Mouse (Mus musculus): ENCODE measurements around the gene Mgam.
"Not testable (repeated sequence)": the region's sequence is repeated elsewhere in the genome, so short reads cannot be mapped to it uniquely, and the experiment has no call there.

Mgam gene

DNA sequence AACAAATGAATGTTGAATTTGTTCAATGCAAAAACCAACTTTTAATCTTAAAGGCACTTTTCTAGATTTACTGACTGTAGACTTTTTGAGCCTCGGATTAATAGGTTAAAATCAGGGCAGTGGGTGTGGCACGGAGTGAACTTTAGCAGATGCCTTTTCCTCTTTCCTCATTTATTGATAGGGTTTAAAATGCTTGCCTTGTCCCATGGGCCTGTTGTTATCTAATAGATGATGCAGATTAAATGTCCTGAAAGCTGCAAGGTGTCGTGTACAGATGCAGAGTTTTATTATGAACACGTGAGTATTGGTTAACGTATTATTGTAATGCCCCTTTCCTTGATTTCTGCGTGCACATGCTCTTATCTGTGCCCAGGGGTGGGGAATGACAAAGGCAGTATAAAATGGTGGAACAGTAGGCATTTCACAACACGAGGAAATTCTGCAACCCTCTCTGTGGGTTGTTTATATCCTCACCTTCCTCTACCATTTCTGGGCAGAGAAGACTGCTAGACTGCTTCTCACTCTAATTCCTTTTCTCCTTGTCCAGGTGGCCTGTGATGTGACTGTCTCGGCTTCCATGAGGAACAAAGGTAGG is at the start of gene Mgam:
Gene Mgam, plus strand, starts transcription at position 426 of the 595 bp plus-strand sequence.
- no peak for DNase-seq

DNA sequence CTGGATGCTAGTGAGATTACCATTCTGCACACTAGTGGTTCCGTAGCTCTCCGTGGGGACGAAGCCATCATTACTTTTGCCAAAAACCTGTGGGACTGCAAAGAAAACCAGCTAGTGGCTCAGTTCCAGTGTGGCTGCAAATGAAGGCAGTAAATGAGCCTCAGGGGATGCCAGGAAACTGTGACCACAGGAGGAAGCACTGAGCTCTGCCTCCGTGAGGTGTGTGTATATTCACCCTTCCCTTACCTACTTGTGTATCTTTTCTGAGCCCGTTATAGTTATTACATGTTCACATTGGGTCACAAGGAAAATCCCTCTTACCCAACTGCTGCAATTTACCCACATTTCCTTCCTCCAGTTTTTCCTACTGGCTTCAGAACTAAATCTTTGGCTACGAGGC is 44.3 kb upstream of the Mgam start:
- DNase-seq, result no peak

- DNase-seq, result no peak
Observed at GRCm38 (mm10) chr6:40585645-40586044, 43.0 kb upstream of the Mgam start, which contains the start of gene Clec5a. TSS of gene Clec5a (minus strand) at chr6:40585821.

DNA sequence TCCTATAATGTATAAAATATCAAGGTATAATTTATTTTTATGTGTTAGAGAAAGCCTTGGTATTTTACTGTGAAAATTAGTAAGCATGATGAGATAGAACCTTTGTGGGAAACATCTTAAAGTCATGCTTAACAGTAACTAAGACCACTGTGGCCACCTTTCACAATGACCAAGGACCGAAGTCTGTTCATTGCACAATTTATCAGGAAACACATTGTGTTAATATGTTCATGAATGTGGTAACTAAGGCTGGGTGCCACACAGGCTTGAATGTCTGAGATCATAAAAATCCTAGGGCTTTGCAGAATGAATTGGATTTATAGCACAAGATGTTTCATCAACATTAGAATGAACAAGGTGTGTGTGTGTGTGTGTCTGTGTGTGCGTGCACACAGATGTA is 40.3 kb upstream of the Mgam start:
- DNase-seq, result no peak

GRCm38 (mm10) chr6:40594804-40595550 is 33.7 kb upstream of the Mgam start:
- no peak for DNase-seq

GRCm38 (mm10) chr6:40598546-40598945 is 30.1 kb upstream of the Mgam start:
- not testable (repeated sequence) for DNase-seq

DNA sequence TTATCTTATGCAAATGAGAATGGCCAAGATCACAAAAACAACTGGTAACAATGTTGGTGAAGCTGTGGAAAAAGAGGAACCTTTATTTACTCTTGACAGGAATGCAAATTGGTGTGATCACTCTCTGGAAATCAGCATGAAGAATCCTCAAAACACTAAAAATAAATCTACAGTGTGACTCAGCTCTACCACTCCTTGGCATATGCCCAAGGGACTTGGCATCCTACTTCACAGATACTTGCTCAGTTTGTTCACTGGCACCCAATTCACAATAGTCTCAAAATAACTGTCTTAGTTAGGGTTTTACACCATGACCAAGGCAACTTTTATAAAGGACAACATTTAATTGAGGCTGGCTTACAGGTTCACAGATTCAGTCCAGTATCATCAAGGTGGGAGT is 21.2 kb upstream of the Mgam start:
- no peak for DNase-seq

GRCm38 (mm10) chr6:40610244-40610643 is 18.4 kb upstream of the Mgam start:
- no peak for DNase-seq

GRCm38 (mm10) chr6:40613260-40613852 is 15.3 kb upstream of the Mgam start, which contains the start of gene Tas2r138:
TSS of gene Tas2r138 (minus strand) at chr6:40613310.
- DNase-seq, result no peak

- DNase-seq, result no peak
Observed at GRCm38 (mm10) chr6:40617965-40618364, 10.7 kb upstream of the Mgam start.

DNA sequence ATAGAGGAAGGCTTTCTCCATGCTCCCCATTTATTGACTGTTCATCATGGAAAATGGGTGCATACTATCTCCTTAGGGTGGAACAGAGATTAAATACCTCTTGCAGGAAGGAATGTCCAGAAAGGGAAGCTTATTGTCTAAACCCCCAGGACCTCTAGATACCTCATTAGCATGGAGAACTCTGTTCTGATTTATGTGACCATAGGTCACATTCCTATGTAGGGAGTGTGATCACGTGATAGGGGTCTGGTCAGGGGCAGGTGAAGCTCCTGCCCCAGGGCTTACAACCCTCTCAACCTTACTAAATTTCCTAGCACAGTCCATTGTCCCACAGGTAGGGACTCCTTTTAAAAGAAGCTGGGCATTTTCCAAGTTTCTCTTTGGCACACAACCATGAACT is 2.5 kb upstream of the Mgam start:
- no peak for DNase-seq

DNA sequence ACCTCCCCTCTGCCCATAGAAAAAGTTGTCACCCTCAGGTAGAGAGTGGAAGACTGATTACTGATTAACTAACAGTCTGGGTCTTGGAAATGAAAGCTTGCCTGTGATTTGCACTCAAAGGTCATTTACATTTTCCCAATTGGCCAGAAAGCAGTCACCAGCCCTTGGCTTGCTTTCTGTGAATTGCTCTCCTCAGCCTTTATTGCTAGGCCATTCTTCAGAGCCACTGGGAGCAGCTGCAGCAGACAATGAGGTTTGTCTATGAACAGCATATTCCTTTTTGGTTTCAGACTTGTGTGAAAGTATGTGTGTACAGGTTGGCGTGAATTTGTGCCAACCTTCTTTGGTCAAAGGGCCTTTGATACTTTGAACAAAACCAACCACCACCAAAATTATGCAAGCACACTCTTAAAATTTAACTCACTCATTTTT is 6.0 kb downstream of the Mgam start:
- peak; percentile 37 for DNase-seq

DNA sequence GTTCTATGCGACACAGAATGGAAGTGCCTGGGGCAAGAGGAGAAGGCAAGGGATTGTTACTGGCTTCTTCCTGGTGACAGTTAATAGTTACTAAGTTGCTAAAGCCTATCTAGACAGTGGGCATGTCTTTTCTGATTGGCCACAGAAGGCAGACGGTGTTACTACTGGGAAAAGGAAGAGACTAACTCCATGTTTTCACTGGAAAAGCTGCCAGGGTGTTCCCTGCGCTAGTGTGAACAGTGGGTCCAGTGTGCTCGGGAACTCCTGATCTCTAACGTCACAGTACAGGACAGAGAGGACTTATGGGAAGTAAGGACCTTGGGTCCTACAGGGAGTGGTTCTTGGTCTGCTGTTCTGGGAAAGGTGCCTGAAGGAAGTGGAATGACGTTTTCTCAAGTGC is 6.9 kb downstream of the Mgam start:
- DNase-seq, result peak; percentile 33

GRCm38 (mm10) chr6:40637755-40638154 is 9.1 kb downstream of the Mgam start:
- no peak for DNase-seq

DNA sequence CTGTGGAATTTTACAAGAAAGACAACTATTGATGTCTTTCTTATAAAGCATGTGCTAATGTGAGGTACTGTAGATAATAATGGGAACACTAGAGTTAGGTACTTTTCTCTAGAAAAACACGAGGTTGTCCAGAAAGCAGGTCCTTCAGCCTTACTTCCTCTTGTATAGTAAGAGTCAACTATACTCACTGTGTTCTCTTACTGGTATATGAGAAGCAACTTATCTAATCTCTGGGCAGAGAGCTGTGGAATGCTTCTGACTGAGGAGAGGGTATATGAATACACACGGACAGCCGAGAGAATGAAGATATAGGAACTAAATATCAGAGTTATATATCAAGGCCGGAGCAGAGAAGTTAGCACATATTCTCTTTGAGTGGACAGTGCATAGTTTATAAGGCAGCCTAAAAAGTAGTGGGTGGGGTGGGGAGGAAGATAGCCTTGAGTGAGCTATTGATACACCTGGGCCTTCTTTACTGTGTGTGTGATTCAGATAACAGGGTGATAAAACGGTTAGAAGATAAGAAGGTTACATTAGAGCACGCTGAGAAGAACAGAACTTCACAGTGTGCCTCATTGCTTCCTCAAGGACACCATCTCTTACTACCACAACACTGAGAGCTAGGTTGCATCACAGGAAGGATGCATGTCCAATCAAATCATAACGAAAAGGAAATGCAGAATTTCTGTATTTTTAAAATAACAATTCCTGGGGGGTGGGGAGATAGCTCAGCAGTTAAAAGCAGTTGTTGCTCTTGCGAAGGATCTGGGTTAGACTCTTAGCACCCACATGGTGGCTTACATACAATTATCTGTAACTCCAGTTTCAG is 12.3 kb downstream of the Mgam start:
- DNase-seq, result no peak

DNA sequence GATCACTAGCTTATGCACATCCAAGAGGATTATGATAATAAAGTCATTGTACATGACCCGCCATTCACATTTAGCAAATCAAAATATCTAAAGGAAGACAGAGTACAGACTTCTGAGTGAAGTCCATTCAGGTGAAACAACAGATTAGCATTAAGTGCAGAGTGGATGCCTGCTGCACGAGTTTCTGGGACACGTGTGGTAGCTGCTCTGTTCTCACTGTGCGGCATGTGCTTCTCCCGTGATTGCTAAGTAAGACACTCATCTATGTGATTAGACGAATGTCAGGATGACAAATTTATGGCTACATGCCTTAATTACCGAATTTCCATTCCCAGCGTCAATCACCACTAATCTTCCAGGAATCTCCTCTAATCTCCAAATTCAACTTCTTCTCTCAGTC is 17.1 kb downstream of the Mgam start:
- peak; percentile 25 for DNase-seq

DNA sequence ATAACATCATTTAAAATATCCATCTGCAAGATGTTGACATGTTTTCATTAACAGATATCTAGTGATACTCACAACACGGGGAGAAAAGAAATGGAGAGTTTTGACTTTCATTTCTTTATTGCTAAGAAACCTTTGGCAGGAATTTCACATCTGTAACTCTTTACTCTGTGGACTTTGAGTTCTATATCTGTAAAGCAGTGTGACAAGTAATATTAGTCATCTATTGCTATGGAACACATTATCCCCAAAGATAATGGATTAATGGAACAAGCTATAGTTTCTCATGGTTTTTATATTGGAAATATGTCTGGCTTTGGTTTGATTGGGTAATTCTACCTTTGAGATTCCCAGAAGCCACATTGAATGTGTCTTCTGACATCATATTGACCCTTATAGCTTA is 22.3 kb downstream of the Mgam start:
- no peak for DNase-seq

DNA sequence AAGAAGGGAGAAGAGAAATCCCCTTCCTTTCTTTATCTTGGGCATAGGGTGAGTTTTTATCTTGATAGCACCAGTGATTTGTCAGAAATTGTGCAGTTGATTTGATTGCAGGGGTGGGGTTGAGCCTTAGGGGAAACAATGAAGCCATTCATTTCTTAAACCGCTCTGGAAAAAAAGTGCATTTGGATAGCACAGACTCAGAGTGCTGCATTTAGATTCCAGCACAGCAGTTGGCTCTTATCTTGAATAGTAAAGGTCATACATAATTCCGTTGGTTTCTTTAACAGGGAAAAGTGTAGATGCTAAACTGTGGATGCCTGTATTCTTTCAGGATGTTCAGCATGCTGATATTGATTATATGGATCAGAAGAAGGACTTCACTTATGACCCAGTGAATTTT is 32.3 kb downstream of the Mgam start:
- peak; percentile 36 for DNase-seq

- no peak for DNase-seq
Observed at GRCm38 (mm10) chr6:40689180-40689579, 60.5 kb downstream of the Mgam start.

DNA sequence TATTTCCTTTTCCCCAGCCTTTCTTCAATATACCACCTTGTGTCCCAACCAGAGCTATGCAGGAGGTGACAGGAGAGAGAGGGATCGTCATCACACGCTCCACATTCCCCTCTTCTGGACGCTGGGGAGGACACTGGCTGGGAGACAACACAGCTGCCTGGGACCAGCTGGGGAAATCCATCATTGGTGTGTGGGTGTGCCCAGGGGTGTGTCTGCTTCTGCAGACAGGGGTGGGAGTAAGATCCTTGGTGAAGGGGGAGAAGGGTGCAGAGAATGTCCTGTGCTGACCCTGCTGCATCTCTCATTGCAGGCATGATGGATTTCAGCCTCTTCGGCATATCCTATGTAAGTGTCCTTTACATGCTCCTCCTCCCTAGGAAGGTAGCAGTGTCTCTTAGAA is 63.4 kb downstream of the Mgam start:
- not testable (repeated sequence) for DNase-seq

- not testable (repeated sequence) for DNase-seq
Observed at GRCm38 (mm10) chr6:40713494-40713893, 84.9 kb downstream of the Mgam start.

- DNase-seq, result no peak
Observed at GRCm38 (mm10) chr6:40715705-40716104, 87.1 kb downstream of the Mgam start.

DNA sequence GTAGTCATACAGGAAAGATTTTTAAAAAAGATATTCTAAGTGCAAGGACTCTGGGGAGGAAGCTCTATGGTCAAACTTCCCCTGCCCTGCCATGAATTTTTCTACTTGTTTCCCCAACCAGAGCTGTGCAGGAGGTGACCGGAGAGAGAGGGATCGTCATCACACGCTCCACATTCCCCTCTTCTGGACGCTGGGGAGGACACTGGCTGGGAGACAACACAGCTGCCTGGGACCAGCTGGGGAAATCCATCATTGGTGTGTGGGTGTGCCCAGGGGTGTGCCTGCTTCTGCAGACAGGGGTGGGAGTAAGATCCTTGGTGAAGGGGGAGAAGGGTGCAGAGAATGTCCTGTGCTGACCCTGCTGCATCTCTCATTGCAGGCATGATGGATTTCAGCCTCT is 99.9 kb downstream of the Mgam start:
- DNase-seq, result not testable (repeated sequence)
